Mouse (Mus musculus) forebrain, postnatal 0 days (tissue): ENCODE data around the gene Ipo13. TPM values are rescaled to one million over a fixed set of nuclear protein-coding genes. Genes with fewer than 3 reads are reported as not detected.

Experiments used
- ATAC-seq: fragments of 200-750 bp; cut with Nextera tagmentation; 2 replicates; pipeline ENCODE4 v1.8.0; 2017; ENCODE audit warnings: mild to moderate bottlenecking, moderate library complexity
- DNase-seq: peaks from one replicate; pipeline ENCODE4 v3.0.0-alpha.2; 2015
- H3K27ac ChIP-seq: fragments of 300-500 bp; sonication (generic); 2 replicates; pipeline ENCODE4 v1.5.1; 2014; ENCODE audit warnings: low read depth, mild to moderate bottlenecking, antibody characterized with exemption, low read length, moderate library complexity, mixed read lengths
- H3K27me3 ChIP-seq: fragments of 300-500 bp; sonication (generic); 2 replicates; pipeline ENCODE4 v1.6.1; 2014; ENCODE audit warnings: mild to moderate bottlenecking, low read length, mixed read lengths; ENCODE audit not compliant: insufficient read depth
- H3K36me3 ChIP-seq: fragments of 300-500 bp; sonication (generic); 2 replicates; pipeline ENCODE4 v1.6.1; 2014; ENCODE audit warnings: mild to moderate bottlenecking, moderate library complexity; ENCODE audit not compliant: insufficient read depth
- H3K4me1 ChIP-seq: fragments of 300-500 bp; sonication (generic); 2 replicates; pipeline ENCODE4 v1.6.1; 2014; ENCODE audit warnings: antibody characterized with exemption; ENCODE audit not compliant: insufficient read depth
- H3K4me2 ChIP-seq: fragments of 300-500 bp; sonication (generic); 2 replicates; pipeline ENCODE4 v1.6.1; 2014; ENCODE audit warnings: low read depth, mild to moderate bottlenecking, moderate library complexity
- H3K4me3 ChIP-seq: fragments of 300-500 bp; sonication (generic); 2 replicates; pipeline ENCODE4 v1.5.1; 2014; ENCODE audit warnings: low read depth, low read length, mixed read lengths
- H3K9ac ChIP-seq: fragments of 300-500 bp; sonication (generic); 2 replicates; pipeline ENCODE4 v1.6.1; 2014; ENCODE audit warnings: mild to moderate bottlenecking
- H3K9me3 ChIP-seq: fragments of 300-500 bp; sonication (generic); 2 replicates; pipeline ENCODE4 v1.6.1; 2016; ENCODE audit warnings: low read length
- CTCF ChIP-seq: sonication (generic); IDR thresholded peaks from 2 replicates; pipeline ENCODE4 v1.5.1; 2016; ENCODE audit warnings: antibody characterized with exemption, control low read depth, low read depth
- WGBS: fragments of 180-500 bp; shearing (Covaris S2); extraction: QIAGEN DNeasy Blood & Tissue Kit; methylation state at CpG from one replicate; pipeline ENCODE4 v1.1.7; 2014; 5-methylcytosine and 5-hydroxymethylcytosine counted together
- polyA plus RNA-seq: library from polyadenylated mRNA; unstranded; fragments of >200 nt; fragmentation: Nextera tagmentation; extraction: Ambion mirVana; gene quantifications from 2 replicates; pipeline ENCODE4 v1.2.1, GENCODE M21; 2015
- total RNA-seq: library from RNA; depleted of rRNA; stranded (reverse); fragments of >200 nt; gene quantifications from 2 replicates; pipeline ENCODE4 v1.2.3, GENCODE M21; 2014; rRNA removed

Ipo13 gene
- total RNA-seq (37.9 and 42.9 TPM in 2 replicates), polyA plus RNA-seq (58.1 and 61.8 TPM in 2 replicates)

GRCm38 (mm10) chr4:117914591-117915442, at the start of gene Ipo13:
TSS of gene Ipo13 (minus strand) at chr4:117914999.
- H3K4me2 ChIP-seq = peak within 1 kb of the TSS; percentile 100
- H3K4me3 ChIP-seq = peak within 1 kb of the TSS; percentile 57
- WGBS = under 1% methylated on average over 61 of the region's 61 CpGs
- H3K27me3 ChIP-seq = no peaks in the 10 kb centered on the region
- H3K9me3 ChIP-seq = no peaks in the 10 kb centered on the region
- H3K27ac ChIP-seq = peak within 1 kb of the TSS; percentile 83
- H3K36me3 ChIP-seq = peaks cover 16% of the 10 kb centered on the region; the same call in 1 of the 2 replicates
- peaks cover 24% of the 10 kb centered on the region for H3K4me1 ChIP-seq
- peak; percentile 99 for ATAC-seq
- TF ChIP-seq CTCF = peak; percentile 60
- DNase-seq = peak; percentile 96
- peak within 1 kb of the TSS; percentile 65 for H3K9ac ChIP-seq

GRCm38 (mm10) chr4:117957492-117957891, 42.7 kb upstream of the Ipo13 start:
- no peak for TF ChIP-seq CTCF
- Histone ChIP-seq H3K9ac (no peak overlapping the region), H3K4me1 (no peaks in the 10 kb centered on the region), H3K36me3 (peaks cover 9% of the 10 kb centered on the region; the same call in 1 of the 2 replicates), H3K27ac (no peak overlapping the region), H3K9me3 (no peaks in the 10 kb centered on the region), H3K4me2 (no peak overlapping the region), H3K27me3 (no peaks in the 10 kb centered on the region), H3K4me3 (no peak overlapping the region)
- WGBS = 48% methylated on average over 4 of the region's 4 CpGs
- DNase-seq (peak; percentile 4), ATAC-seq (no peak)

- WGBS = 52% methylated on average over 7 of the region's 7 CpGs
- Histone ChIP-seq H3K9ac (no peak overlapping the region), H3K36me3 (peaks cover 2% of the 10 kb centered on the region; the same call in 1 of the 2 replicates), H3K27ac (peak overlapping the region; percentile 24; the same call in 1 of the 2 replicates), H3K4me3 (no peak overlapping the region), H3K4me2 (no peak overlapping the region), H3K4me1 (0 out of 2 replicates have a peak, but pooled peaks cover 3% of the 10 kb centered on the region), H3K27me3 (no peaks in the 10 kb centered on the region), H3K9me3 (no peaks in the 10 kb centered on the region)
- peak; percentile 33 for DNase-seq
- no peak for TF ChIP-seq CTCF
- peak; percentile 75 for ATAC-seq
These were observed 32.7 kb upstream of the Ipo13 start for GRCm38 (mm10) chr4:117947493-117947892.

- 74% methylated on average over 11 of the region's 11 CpGs for WGBS
- H3K36me3 ChIP-seq = no peaks in the 10 kb centered on the region
- ATAC-seq = peak; percentile 47; the same call in 1 of the 2 replicates
- H3K9ac ChIP-seq = no peak overlapping the region
- H3K4me1 ChIP-seq = 0 out of 2 replicates have a peak, but pooled peaks cover 3% of the 10 kb centered on the region
- no peak for TF ChIP-seq CTCF
- H3K9me3 ChIP-seq = no peaks in the 10 kb centered on the region
- H3K27me3 ChIP-seq = no peaks in the 10 kb centered on the region
- no peak for DNase-seq
- no peak overlapping the region for H3K4me3 ChIP-seq
- H3K27ac ChIP-seq = peak overlapping the region; percentile 24; the same call in 1 of the 2 replicates
- H3K4me2 ChIP-seq = no peak overlapping the region
These were observed 32.0 kb upstream of the Ipo13 start for GRCm38 (mm10) chr4:117946639-117947305.

GRCm38 (mm10) chr4:117943317-117943716, 28.5 kb upstream of the Ipo13 start:
- Histone ChIP-seq H3K27ac (no peak overlapping the region), H3K27me3 (no peaks in the 10 kb centered on the region), H3K4me1 (0 out of 2 replicates have a peak, but pooled peaks cover 3% of the 10 kb centered on the region), H3K4me2 (no peak overlapping the region), H3K9me3 (no peaks in the 10 kb centered on the region), H3K9ac (no peak overlapping the region), H3K4me3 (no peak overlapping the region), H3K36me3 (no peaks in the 10 kb centered on the region)
- no peak for TF ChIP-seq CTCF
- DNase-seq = no peak
- no peak for ATAC-seq
- 38% methylated on average over 5 of the region's 5 CpGs for WGBS

- TF ChIP-seq CTCF = no peak
- WGBS = 96% methylated on average over 5 of the region's 5 CpGs
These were observed 22.2 kb upstream of the Ipo13 start for GRCm38 (mm10) chr4:117936964-117937363.

More at GRCm38 (mm10) chr4:117936964-117937363, 22.2 kb upstream of the Ipo13 start:
- Histone ChIP-seq H3K4me3 (no peak overlapping the region), H3K27me3 (no peaks in the 10 kb centered on the region), H3K27ac (no peak overlapping the region), H3K4me1 (no peaks in the 10 kb centered on the region), H3K9ac (no peak overlapping the region), H3K4me2 (no peak overlapping the region), H3K9me3 (no peaks in the 10 kb centered on the region), H3K36me3 (peaks cover 5% of the 10 kb centered on the region; the same call in 1 of the 2 replicates)
- ATAC-seq (no peak), DNase-seq (no peak)
